Mouse (Mus musculus) heart, postnatal 0 days (tissue): Measurements from ENCODE around the gene Rad50.

Experiments used
- CTCF ChIP-seq: IDR thresholded peaks from 2 replicates; pipeline ENCODE4 v1.5.1; 2016; ENCODE audit warnings: antibody characterized with exemption, control low read depth, low read depth
- EP300 ChIP-seq: IDR thresholded peaks from 2 replicates; pipeline ENCODE4 v1.6.1; 2016; ENCODE audit warnings: antibody characterized with exemption, low read depth

DNA sequence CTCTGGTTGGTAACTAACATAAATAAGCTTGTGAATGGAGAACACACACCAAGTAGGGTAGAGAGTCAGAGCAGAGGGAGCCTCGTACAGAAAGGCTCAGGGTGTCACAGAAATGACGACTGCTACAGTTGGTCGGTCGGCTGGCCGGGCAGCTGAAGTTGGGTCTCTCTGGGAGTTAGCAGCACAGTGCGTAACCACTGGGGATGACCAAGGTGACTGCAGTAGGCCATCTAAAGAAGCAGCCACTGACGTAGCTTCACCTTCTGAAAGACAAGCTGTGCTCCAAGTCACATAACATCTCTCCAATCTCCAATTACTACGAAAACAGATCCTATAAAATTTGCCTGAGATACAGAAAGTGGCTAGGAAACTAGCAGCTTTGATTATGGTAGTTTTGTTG is 49.7 kb downstream of the Rad50 start:
- no peak for TF ChIP-seq CTCF
- TF ChIP-seq EP300: no peak
